Mouse (Mus musculus): ENCODE data around the gene Prkcd. TPM values are rescaled to one million over a fixed set of nuclear protein-coding genes. Genes with fewer than 3 reads are reported as not detected.

Prkcd gene
- polyA plus RNA-seq, 1 experiment, result 287 TPM

DNA sequence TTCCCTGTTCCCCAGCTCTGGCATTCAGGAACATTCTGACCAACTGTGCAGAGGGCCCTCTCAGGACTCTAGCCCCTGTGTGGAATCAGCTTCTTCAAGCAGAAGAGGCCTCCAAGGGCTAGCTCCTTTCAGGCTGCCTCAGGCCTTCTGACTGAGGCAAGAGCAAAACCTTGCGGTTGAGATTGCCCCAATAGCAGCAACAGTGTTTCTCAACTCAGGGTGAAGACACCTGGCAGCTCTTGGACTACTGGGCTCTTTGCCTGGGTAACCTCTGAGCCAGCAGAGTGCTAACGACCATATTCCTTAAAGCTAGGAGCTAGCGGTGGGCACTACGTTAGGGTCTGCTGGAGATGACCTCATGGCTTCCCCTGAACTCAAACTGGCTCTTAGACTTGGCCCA lies 72.8 kb downstream of the Prkcd start:
- no peak overlapping the region for H3K4me3 ChIP-seq (ENCODE audit: low read depth, low read length)
- H3K27me3 ChIP-seq (ENCODE audit: control insufficient read depth, insufficient read depth, low read length), result no peaks in the 10 kb centered on the region
- no peak overlapping the region for H3K27ac ChIP-seq (ENCODE audit: insufficient read depth, low read depth, low read length)
- WGBS, result 52% methylated on average over 4 of the region's 4 CpGs
- no peak for TF ChIP-seq CTCF (IDR thresholded peaks at IDR 0.05; ENCODE audit: extremely low read depth, insufficient read length, insufficient replicate concordance, low read depth, low read length)
- peaks cover 16% of the 10 kb centered on the region for H3K36me3 ChIP-seq (ENCODE audit: control insufficient read depth, insufficient read depth, low read length)
- peaks cover 16% of the 10 kb centered on the region for H3K4me1 ChIP-seq (ENCODE audit: control insufficient read depth, insufficient read depth, insufficient read length, low read length)

DNA sequence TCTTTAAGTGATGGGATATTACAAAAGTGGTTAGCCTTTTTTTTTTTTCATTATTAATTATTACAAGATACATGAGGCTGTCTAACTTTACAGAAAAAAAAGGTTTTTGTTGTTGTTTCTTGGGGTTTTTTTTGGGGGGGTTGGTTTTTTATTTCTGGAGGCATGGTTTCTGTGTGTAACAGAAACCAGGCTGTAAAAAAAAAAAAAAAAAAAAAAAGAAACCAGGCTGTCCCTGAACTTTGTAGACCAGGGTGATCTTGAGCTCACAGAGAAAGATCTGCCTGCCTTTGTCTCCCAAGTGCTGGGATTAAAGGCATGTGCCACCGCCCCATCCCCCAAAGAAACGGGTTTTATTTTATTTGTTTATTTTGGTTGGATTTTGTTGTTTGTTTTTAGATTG lies 74.0 kb downstream of the Prkcd start:
- H3K27me3 ChIP-seq (ENCODE audit: control insufficient read depth, insufficient read depth, low read length), result no peaks in the 10 kb centered on the region
- H3K4me3 ChIP-seq (ENCODE audit: low read depth, low read length), result no peak overlapping the region
- TF ChIP-seq POLR2A (IDR thresholded peaks at IDR 0.05; ENCODE audit: low read depth, low read length), result no peak
- no peak for TF ChIP-seq CTCF (IDR thresholded peaks at IDR 0.05; ENCODE audit: extremely low read depth, insufficient read length, insufficient replicate concordance, low read depth, low read length)
- peaks cover 18% of the 10 kb centered on the region for H3K4me1 ChIP-seq (ENCODE audit: control insufficient read depth, insufficient read depth, insufficient read length, low read length)
- H3K36me3 ChIP-seq (ENCODE audit: control insufficient read depth, insufficient read depth, low read length), result peaks cover 10% of the 10 kb centered on the region
- no peak overlapping the region for H3K27ac ChIP-seq (ENCODE audit: insufficient read depth, low read depth, low read length)
- WGBS, result 85% methylated on average over 2 of the region's 2 CpGs

DNA sequence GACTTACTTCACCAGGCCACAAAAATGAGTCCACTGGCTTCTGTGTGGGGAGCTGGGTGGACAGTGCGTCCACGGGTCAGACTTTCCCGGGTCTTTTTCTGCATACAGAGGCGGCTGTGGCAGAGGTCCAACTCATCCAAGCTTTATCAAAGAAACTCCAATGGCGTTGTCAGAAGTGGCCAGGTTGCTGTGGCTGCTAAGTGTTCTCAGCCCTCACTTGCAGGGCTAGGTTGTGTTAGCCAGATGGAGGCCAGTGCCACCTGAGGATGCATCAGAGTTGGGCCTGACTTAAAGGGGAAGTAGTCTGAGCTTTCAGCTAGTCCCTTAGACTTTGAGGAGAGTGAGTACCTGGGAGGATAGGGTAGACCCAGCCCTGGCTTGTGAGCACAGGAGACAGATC lies 74.5 kb downstream of the Prkcd start:
- Histone ChIP-seq H3K27me3 (ENCODE audit: control insufficient read depth, insufficient read depth, low read length) (no peaks in the 10 kb centered on the region), H3K27ac (ENCODE audit: insufficient read depth, low read depth, low read length) (peak overlapping the region; percentile 7; the same call in 1 of the 2 replicates), H3K4me1 (ENCODE audit: control insufficient read depth, insufficient read depth, insufficient read length, low read length) (peaks cover 18% of the 10 kb centered on the region), H3K4me3 (ENCODE audit: low read depth, low read length) (peak overlapping the region; percentile 45), H3K36me3 (ENCODE audit: control insufficient read depth, insufficient read depth, low read length) (peaks cover 8% of the 10 kb centered on the region)
- WGBS, result 12% methylated on average over 5 of the region's 5 CpGs
- TF ChIP-seq CTCF (IDR thresholded peaks at IDR 0.05; ENCODE audit: extremely low read depth, insufficient read length, insufficient replicate concordance, low read depth, low read length), result no peak
- TF ChIP-seq POLR2A (IDR thresholded peaks at IDR 0.05; ENCODE audit: low read depth, low read length), result no peak

DNA sequence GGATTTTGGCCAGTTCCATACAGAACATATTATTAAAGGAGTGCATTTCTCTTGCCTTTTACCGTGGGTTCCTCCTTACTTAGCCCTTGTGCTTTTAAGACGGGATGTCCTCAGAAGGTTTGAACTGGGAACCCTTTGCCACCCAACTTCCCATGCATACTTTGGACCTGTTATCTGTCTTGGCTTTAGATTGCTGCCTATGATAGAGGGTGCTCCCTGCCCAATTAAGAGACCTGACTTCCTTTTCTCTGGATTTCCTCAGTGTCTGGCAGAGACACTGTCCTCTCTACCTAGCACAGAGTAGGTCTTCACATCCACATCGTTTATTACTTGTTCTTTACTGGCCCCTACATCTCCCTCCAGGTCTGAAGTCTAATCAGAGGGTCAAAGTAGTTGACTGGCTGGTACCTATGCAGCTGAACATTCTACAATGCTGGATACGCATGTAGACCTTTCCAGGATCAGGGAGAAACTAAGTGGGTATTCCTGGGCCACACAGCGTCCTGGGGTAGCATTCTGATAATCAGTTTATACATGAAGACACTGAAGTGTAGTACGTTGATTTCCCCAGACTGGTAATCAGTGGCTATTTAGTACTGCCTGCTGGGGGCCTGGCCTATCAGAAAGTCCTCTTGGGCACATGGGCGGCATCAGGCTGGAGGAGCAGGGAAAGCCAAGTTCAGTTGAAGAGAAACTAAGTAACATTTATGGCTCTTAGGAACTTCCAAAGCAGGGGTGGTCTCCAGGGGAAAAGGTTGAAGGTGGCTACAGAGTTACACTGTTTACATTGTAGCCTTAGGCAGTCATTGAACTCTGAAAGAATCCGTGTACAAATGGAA lies 75.6 kb downstream of the Prkcd start:
- Histone ChIP-seq H3K27me3 (ENCODE audit: control insufficient read depth, insufficient read depth, low read length) (no peaks in the 10 kb centered on the region), H3K4me3 (ENCODE audit: low read depth, low read length) (peak overlapping the region; percentile 74; the same call in 1 of the 2 replicates), H3K4me1 (ENCODE audit: control insufficient read depth, insufficient read depth, insufficient read length, low read length) (peaks cover 18% of the 10 kb centered on the region), H3K27ac (ENCODE audit: insufficient read depth, low read depth, low read length) (peak overlapping the region; percentile 89), H3K36me3 (ENCODE audit: control insufficient read depth, insufficient read depth, low read length) (no peaks in the 10 kb centered on the region; the same call in 1 of the 2 replicates)
- TF ChIP-seq POLR2A (IDR thresholded peaks at IDR 0.05; ENCODE audit: low read depth, low read length) (no peak), CTCF (IDR thresholded peaks at IDR 0.05; ENCODE audit: extremely low read depth, insufficient read length, insufficient replicate concordance, low read depth, low read length) (no peak)
- WGBS, result 13% methylated on average over 8 of the region's 8 CpGs

DNA sequence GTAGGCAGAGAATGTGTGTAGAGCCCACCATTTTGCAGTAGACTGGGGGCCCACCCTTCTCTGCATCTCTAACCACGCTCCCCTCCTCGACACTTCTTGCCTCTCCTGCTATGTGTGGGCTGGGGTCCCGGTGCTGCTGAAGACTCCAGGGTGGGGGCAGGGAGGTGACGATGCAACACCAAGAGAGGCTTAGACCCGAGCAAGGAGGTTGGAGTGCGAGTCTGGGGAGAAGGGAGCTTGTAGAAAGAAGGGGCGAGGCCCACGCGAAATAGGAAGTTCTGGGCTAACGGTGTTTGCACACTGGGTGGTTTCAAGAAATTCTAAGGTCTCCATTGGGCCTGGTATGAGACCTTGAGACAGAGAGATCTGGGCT lies 76.2 kb downstream of the Prkcd start:
- peak overlapping the region; percentile 89 for H3K27ac ChIP-seq (ENCODE audit: insufficient read depth, low read depth, low read length)
- 1% methylated on average over 10 of the region's 10 CpGs for WGBS
- H3K27me3 ChIP-seq (ENCODE audit: control insufficient read depth, insufficient read depth, low read length), result no peaks in the 10 kb centered on the region

DNA sequence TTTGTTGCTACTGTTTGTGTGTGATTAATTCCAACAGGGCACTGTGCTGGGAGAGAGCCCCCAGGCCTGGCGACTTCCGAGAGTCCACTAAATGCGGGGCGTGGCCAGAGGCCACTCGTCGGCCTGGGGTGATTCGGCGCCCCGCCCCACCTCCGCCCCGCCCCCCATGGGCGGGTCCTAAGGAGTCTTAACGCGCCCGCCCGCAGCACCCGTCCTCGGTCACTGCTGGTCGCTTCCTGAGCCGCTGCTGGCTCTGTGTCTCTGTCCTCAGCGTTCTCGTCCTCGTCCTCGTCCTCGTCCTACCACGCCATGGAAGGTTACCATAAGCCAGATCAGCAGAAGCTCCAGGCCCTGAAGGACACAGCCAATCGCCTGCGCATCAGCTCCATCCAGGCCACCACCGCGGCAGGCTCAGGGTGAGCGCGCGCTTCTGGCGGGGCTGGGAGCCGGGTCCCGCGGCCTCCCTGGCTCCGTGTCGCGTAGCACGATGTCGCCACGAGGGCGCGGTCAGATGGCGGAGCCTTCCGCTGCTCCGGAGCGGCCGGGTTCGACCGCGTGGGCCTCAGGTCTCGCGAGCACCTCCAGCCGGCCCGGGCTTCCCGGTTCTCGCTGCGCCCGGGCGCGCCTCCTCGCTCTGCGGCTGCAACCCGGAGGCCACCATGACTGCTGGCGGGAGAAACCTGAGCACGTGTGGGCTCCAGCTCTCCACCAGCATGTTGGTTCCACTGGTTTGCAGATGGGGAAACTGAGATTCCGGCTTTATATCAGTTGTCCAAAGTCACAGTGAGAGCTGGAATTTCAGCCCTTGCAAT lies 76.8 kb downstream of the Prkcd start:
- TF ChIP-seq CTCF (IDR thresholded peaks at IDR 0.05; ENCODE audit: extremely low read depth, insufficient read length, insufficient replicate concordance, low read depth, low read length) (no peak), POLR2A (IDR thresholded peaks at IDR 0.05; ENCODE audit: low read depth, low read length) (peak; percentile 95; the same call in 1 of the 2 replicates)
- WGBS, result under 1% methylated on average over 69 of the region's 69 CpGs
- Histone ChIP-seq H3K27me3 (ENCODE audit: control insufficient read depth, insufficient read depth, low read length) (no peaks in the 10 kb centered on the region), H3K27ac (ENCODE audit: insufficient read depth, low read depth, low read length) (peak overlapping the region; percentile 91), H3K36me3 (ENCODE audit: control insufficient read depth, insufficient read depth, low read length) (no peaks in the 10 kb centered on the region; the same call in 1 of the 2 replicates), H3K4me3 (ENCODE audit: low read depth, low read length) (peak overlapping the region; percentile 74), H3K4me1 (ENCODE audit: control insufficient read depth, insufficient read depth, insufficient read length, low read length) (peaks cover 18% of the 10 kb centered on the region)

More for the DNA sequence above, 76.2 kb downstream of the Prkcd start:
- TF ChIP-seq POLR2A (IDR thresholded peaks at IDR 0.05; ENCODE audit: low read depth, low read length) (no peak), CTCF (IDR thresholded peaks at IDR 0.05; ENCODE audit: extremely low read depth, insufficient read length, insufficient replicate concordance, low read depth, low read length) (no peak)
- H3K4me3 ChIP-seq (ENCODE audit: low read depth, low read length), result peak overlapping the region; percentile 74
- H3K36me3 ChIP-seq (ENCODE audit: control insufficient read depth, insufficient read depth, low read length), result no peaks in the 10 kb centered on the region; the same call in 1 of the 2 replicates
- H3K4me1 ChIP-seq (ENCODE audit: control insufficient read depth, insufficient read depth, insufficient read length, low read length), result peaks cover 18% of the 10 kb centered on the region

Data from small intestine, adult 2 months (tissue).